ENCODE assay signal across 18 mouse cellular contexts in genomic region chr6:125366133-125366532, GRCm38 (mm10). TPM values are rescaled to one million over a fixed set of nuclear protein-coding genes. Genes with fewer than 3 reads are reported as not detected.
DNase-seq lines count a peak whose midpoint lies in the region; ATAC-seq and TF ChIP-seq lines count a peak whose summit lies in the region.
"Had no signal": no experiment of that assay in that cellular context is flagged by ENCODE, and none has a peak within 500 bp of the region (broad histone marks: within the 10 kb centered on the region; RNA-seq: fewer than 3 reads in every experiment).

No protein-coding gene starts in this region.

- H3K4me1 ChIP-seq in kidney, adult 2 months (ENCODE audit: control insufficient read depth, insufficient read depth, low read length) = peaks cover 7% of the 10 kb centered on the region; the same call in 1 of the 2 replicates
- H3K4me1 ChIP-seq in lung, adult 2 months (ENCODE audit: control insufficient read depth, insufficient read depth, low read length) = peaks cover 3% of the 10 kb centered on the region; the same call in 1 of the 2 replicates
- H3K4me1 ChIP-seq in MEL (ENCODE audit: control insufficient read depth in 1 of 2, insufficient read depth in 2 of 2, low read length in 2 of 2) = peaks cover 2 to 3% of the 10 kb centered on the region in 2 experiments; a peak in 1 of 4 replicates
- peaks cover 2% of the 10 kb centered on the region; the same call in 1 of the 2 replicates for H3K4me1 ChIP-seq in stomach, postnatal 0 days (replicated peaks; ENCODE audit: control insufficient read depth, insufficient read depth)

- no peak for TF ChIP-seq POLR2A in kidney, adult 2 months (IDR thresholded peaks at IDR 0.05; ENCODE audit: low read depth, low read length)
- TF ChIP-seq POLR2A in lung, adult 2 months (IDR thresholded peaks at IDR 0.05; ENCODE audit: borderline replicate concordance, extremely low read depth, low read depth, low read length) = no peak
- no peak for TF ChIP-seq POLR2A in MEL (IDR thresholded peaks at IDR 0.05; ENCODE audit: control insufficient read depth in 1 of 2, insufficient read depth in 1 of 2, low read depth in 1 of 2, low read length in 2 of 2, poor library complexity in 1 of 2)

- DNase-seq in kidney, adult 2 months = peak; percentile 49
- DNase-seq in kidney, postnatal 14 days = no peak
- peak; percentile 62 for DNase-seq in lung, postnatal 36 days
- no peak for DNase-seq in lung, adult 2 months
- peak; percentile 72 for DNase-seq in MEL (ENCODE audit: low read depth, low spot score)
- no peak for DNase-seq in stomach, postnatal 0 days (ENCODE audit: low spot score)
- DNase-seq: adrenal gland, postnatal 14 days; cerebellum, postnatal 36 days; heart, adult 18-20 months; heart, postnatal 14 days; lung, postnatal 14 days; midbrain, embryonic 14.5 days; spleen, adult 18-20 months had no signal

- no peaks in the 10 kb centered on the region for H3K79me2 ChIP-seq in MEL (ENCODE audit: control insufficient read depth, insufficient read depth, low read length, poor library complexity)

- no peak overlapping the region for H3K4me3 ChIP-seq in kidney, adult 2 months (ENCODE audit: insufficient read depth, low read depth, low read length)
- H3K4me3 ChIP-seq in lung, adult 2 months (replicated peaks; ENCODE audit: extremely low read depth, low read depth, low read length) = no peak overlapping the region
- no peak overlapping the region for H3K4me3 ChIP-seq in MEL (ENCODE audit: control insufficient read depth in 1 of 2, insufficient read depth in 1 of 2, low read depth in 2 of 2, low read length in 2 of 2)
- no peak overlapping the region for H3K4me3 ChIP-seq in stomach, postnatal 0 days (ENCODE audit: low read depth, low read length)
- H3K4me3 ChIP-seq: embryonic facial prominence, embryonic 12.5 days; forebrain, embryonic 10.5 days; kidney, embryonic 15.5 days had no signal

- no peak overlapping the region for H3K27ac ChIP-seq in kidney, adult 2 months (ENCODE audit: insufficient read depth, low read depth, low read length)
- no peak overlapping the region for H3K27ac ChIP-seq in MEL (ENCODE audit: control insufficient read depth, low read depth, low read length)
- no peak overlapping the region for H3K27ac ChIP-seq in stomach, postnatal 0 days (replicated peaks)
- H3K27ac ChIP-seq: embryonic facial prominence, embryonic 12.5 days; forebrain, embryonic 10.5 days; kidney, embryonic 15.5 days had no signal

- no peaks in the 10 kb centered on the region for H3K27me3 ChIP-seq in kidney, adult 2 months (replicated peaks; ENCODE audit: control insufficient read depth, insufficient read depth, low read length)
- no peaks in the 10 kb centered on the region for H3K27me3 ChIP-seq in MEL (ENCODE audit: control insufficient read depth in 1 of 2, insufficient read depth in 2 of 2, low read length in 2 of 2)
- no peaks in the 10 kb centered on the region for H3K27me3 ChIP-seq in stomach, postnatal 0 days (ENCODE audit: control insufficient read depth, insufficient read depth, low read length)

- no peak overlapping the region for H3K4me2 ChIP-seq in stomach, postnatal 0 days (replicated peaks; ENCODE audit: low read depth)
- H3K4me2 ChIP-seq: embryonic facial prominence, embryonic 12.5 days; kidney, embryonic 15.5 days had no signal

- ATAC-seq in stomach, postnatal 0 days (ENCODE audit: low FRiP score, low TSS enrichment) = no peak
- no peak for ATAC-seq in cerebellum, adult (ENCODE audit: insufficient number of reproducible peaks, low FRiP score, low TSS enrichment)
- ATAC-seq: hindbrain, embryonic 16.5 days had no signal

- no peak for TF ChIP-seq EP300 in MEL (IDR thresholded peaks at IDR 0.05; ENCODE audit: low read depth in 1 of 2, low read length in 2 of 2)
- no peak for TF ChIP-seq EP300 in stomach, postnatal 0 days (optimal IDR thresholded peaks at IDR 0.05)

- WGBS in kidney, adult 2 months = 77% methylated on average over 1 of the region's 1 CpGs
- WGBS in lung, adult 2 months = 82% methylated on average over 1 of the region's 1 CpGs
- WGBS in stomach, postnatal 0 days = 68% methylated on average over 1 of the region's 1 CpGs

- TF ChIP-seq CTCF in kidney, adult 2 months (conservative IDR thresholded peaks at IDR 0.05; ENCODE audit: insufficient read depth, insufficient read length, low read depth, low read length) = peak; percentile 36
- TF ChIP-seq CTCF in lung, adult 2 months (IDR thresholded peaks at IDR 0.05; ENCODE audit: insufficient read depth, low read length) = no peak
- peak; percentile 4 to 61 (median 31); a peak in 3 of 6 replicates for TF ChIP-seq CTCF in MEL (IDR thresholded peaks at IDR 0.05 in 2 of 3, conservative IDR thresholded peaks at IDR 0.05 in 1 of 3; ENCODE audit: control insufficient read depth in 1 of 3, insufficient read depth in 1 of 3, low read depth in 2 of 3, low read length in 3 of 3, poor library complexity in 1 of 3, severe bottlenecking in 1 of 3)
- peak; percentile 59 for TF ChIP-seq CTCF in stomach, postnatal 0 days (IDR thresholded peaks at IDR 0.05; ENCODE audit: low read depth)

- no peak overlapping the region for H3K9ac ChIP-seq in MEL (ENCODE audit: control insufficient read depth, low read depth, low read length, poor library complexity, severe bottlenecking)
- H3K9ac ChIP-seq in stomach, postnatal 0 days (ENCODE audit: low read length) = no peak overlapping the region
- H3K9ac ChIP-seq: embryonic facial prominence, embryonic 12.5 days; kidney, embryonic 15.5 days had no signal

- no peaks in the 10 kb centered on the region for H3K9me3 ChIP-seq in MEL (replicated peaks; ENCODE audit: insufficient read depth, low read length)
- H3K9me3 ChIP-seq in stomach, postnatal 0 days (ENCODE audit: control insufficient read depth, low read length) = no peaks in the 10 kb centered on the region
- H3K9me3 ChIP-seq: embryonic facial prominence, embryonic 12.5 days; forebrain, embryonic 10.5 days; kidney, embryonic 15.5 days had no signal

- no peaks in the 10 kb centered on the region for H3K36me3 ChIP-seq in kidney, adult 2 months (ENCODE audit: control insufficient read depth, insufficient read depth, low read length)
- H3K36me3 ChIP-seq in MEL (ENCODE audit: control insufficient read depth in 1 of 2, insufficient read depth in 2 of 2, low read length in 2 of 2) = peaks cover 0 to 2% of the 10 kb centered on the region in 2 experiments; a peak in 1 of 4 replicates
- peaks cover 17% of the 10 kb centered on the region for H3K36me3 ChIP-seq in stomach, postnatal 0 days (ENCODE audit: control insufficient read depth, insufficient read depth, low read length)

- TF ChIP-seq RAD21 in MEL (IDR thresholded peaks at IDR 0.05; ENCODE audit: low read depth, low read length) = peak; percentile 60

TF ChIP-seq in MEL, 35 proteins besides CTCF, POLR2A, EP300 and RAD21:
- TF ChIP-seq MXI1 (IDR thresholded peaks at IDR 0.05; ENCODE audit: low read depth, low read length) (no peak), SMC3 (IDR thresholded peaks at IDR 0.05; ENCODE audit: low read depth, low read length) (peak; percentile 55), TBP (IDR thresholded peaks at IDR 0.05; ENCODE audit: low read depth, low read length) (no peak), RCOR1 (IDR thresholded peaks at IDR 0.05; ENCODE audit: low read depth, low read length) (no peak), POLR2AphosphoS5 (IDR thresholded peaks at IDR 0.05; ENCODE audit: borderline replicate concordance, low read depth, low read length) (no peak), NELFE (IDR thresholded peaks at IDR 0.05; ENCODE audit: low read depth, low read length) (no peak), KAT2A (conservative IDR thresholded peaks at IDR 0.05; ENCODE audit: low read depth, low read length) (no peak), TCF12 (IDR thresholded peaks at IDR 0.05; ENCODE audit: low read depth, low read length) (no peak), MYC (IDR thresholded peaks at IDR 0.05; ENCODE audit: low read depth, low read length) (peak; percentile 57; the same call in 1 of the 2 replicates), ZC3H11A (IDR thresholded peaks at IDR 0.05; ENCODE audit: low read depth, low read length) (peak; percentile 40)

RNA-seq across cellular contexts. Expression of gene Plekhg6, which starts 14.5 kb away (rescaled TPM):
- polyA plus RNA-seq in kidney, adult 2 months (2012; rRNA removed) = 6.1 and 7.1 TPM in 2 replicates
- 1.3 and 2.6 TPM in 2 replicates for polyA plus RNA-seq in lung, adult 2 months (2012; rRNA removed)
- not detected in 2 replicates for total RNA-seq in MEL (2012; rRNA removed)
- polyA plus RNA-seq in MEL (2012; ENCODE audit: insufficient read depth in 1 of 2, insufficient read length in 2 of 2, low read depth in 1 of 2, low replicate concordance in 2 of 2, missing spikeins in 1 of 2) = under 1 TPM in 1 of 2 experiments, not detected in 1; 0.13 TPM
- 6.3 and 6.7 TPM in 2 replicates for polyA plus RNA-seq in stomach, postnatal 0 days (2015; fragmentation: Nextera tagmentation; extraction: Ambion mirVana)
- total RNA-seq: heart, adult 18-20 months; heart, postnatal 14 days had no signal

RNA-seq across cellular contexts. Expression of gene Tnfrsf1a, which starts 17.0 kb away (rescaled TPM):
- polyA plus RNA-seq in kidney, adult 2 months (2012; rRNA removed) = 98.6 and 109 TPM in 2 replicates
- polyA plus RNA-seq in lung, adult 2 months (2012; rRNA removed) = 186 and 200 TPM in 2 replicates
- total RNA-seq in MEL (2012; rRNA removed) = 16.6 and 22.0 TPM in 2 replicates
- 10 to 100 TPM in 1 of 2 experiments, not detected in 1; 43.4 TPM for polyA plus RNA-seq in MEL (2012; ENCODE audit: insufficient read depth in 1 of 2, insufficient read length in 2 of 2, low read depth in 1 of 2, low replicate concordance in 2 of 2, missing spikeins in 1 of 2)
- polyA plus RNA-seq in stomach, postnatal 0 days (2015; fragmentation: Nextera tagmentation; extraction: Ambion mirVana) = 75.3 and 77.7 TPM in 2 replicates

RNA-seq across cellular contexts. Expression of gene Scnn1a, which starts 45.7 kb away (rescaled TPM):
- 83.5 and 89.5 TPM in 2 replicates for polyA plus RNA-seq in kidney, adult 2 months (2012; rRNA removed)
- 245 and 249 TPM in 2 replicates for polyA plus RNA-seq in lung, adult 2 months (2012; rRNA removed)
- 0.07 TPM in 1 of 2 replicates, not detected in the other for total RNA-seq in MEL (2012; rRNA removed)
- under 1 TPM in 1 of 2 experiments, not detected in 1; 0.50 TPM for polyA plus RNA-seq in MEL (2012; ENCODE audit: insufficient read depth in 1 of 2, insufficient read length in 2 of 2, low read depth in 1 of 2, low replicate concordance in 2 of 2, missing spikeins in 1 of 2)
- 18.5 and 20.6 TPM in 2 replicates for polyA plus RNA-seq in stomach, postnatal 0 days (2015; fragmentation: Nextera tagmentation; extraction: Ambion mirVana)

RNA-seq across cellular contexts. Expression of gene Ltbr, which starts 52.4 kb away (rescaled TPM):
- polyA plus RNA-seq in kidney, adult 2 months (2012; rRNA removed) = 97.1 and 116 TPM in 2 replicates
- 107 and 116 TPM in 2 replicates for polyA plus RNA-seq in lung, adult 2 months (2012; rRNA removed)
- 35.0 and 47.6 TPM in 2 replicates for total RNA-seq in MEL (2012; rRNA removed)
- 10 to 100 TPM in 1 of 2 experiments, not detected in 1; 64.2 TPM for polyA plus RNA-seq in MEL (2012; ENCODE audit: insufficient read depth in 1 of 2, insufficient read length in 2 of 2, low read depth in 1 of 2, low replicate concordance in 2 of 2, missing spikeins in 1 of 2)
- 71.5 and 73.0 TPM in 2 replicates for polyA plus RNA-seq in stomach, postnatal 0 days (2015; fragmentation: Nextera tagmentation; extraction: Ambion mirVana)

Comparison
In these comparisons a context has a peak if more than half of its experiments do, and no peak if none do; other contexts are left out.
1. DNase-seq: peak in kidney, adult 2 months (single experiment), lung, postnatal 36 days (single experiment) and MEL (single experiment); none in kidney, postnatal 14 days (single experiment), lung, adult 2 months (single experiment) and stomach, postnatal 0 days (single experiment).